Mouse (Mus musculus): Measurements from ENCODE around the gene Nmnat3. TPM values are rescaled to one million over a fixed set of nuclear protein-coding genes. Genes with fewer than 3 reads are reported as not detected.
"Not testable (repeated sequence)": the region's sequence is repeated elsewhere in the genome, so short reads cannot be mapped to it uniquely, and the experiment has no call there.

The Nmnat3 gene
- 8.6 and 8.7 TPM in 2 replicates for polyA plus RNA-seq (2012; rRNA removed)

GRCm38 (mm10) chr9:98287135-98287534, at the start of gene Nmnat3:
Gene Nmnat3 (plus strand): TSS chr9:98287435.
- not testable (repeated sequence) for DNase-seq (ENCODE audit: low spot score)

GRCm38 (mm10) chr9:98243481-98243880, 43.8 kb upstream of the Nmnat3 start:
- DNase-seq (ENCODE audit: low spot score), result no peak

DNA sequence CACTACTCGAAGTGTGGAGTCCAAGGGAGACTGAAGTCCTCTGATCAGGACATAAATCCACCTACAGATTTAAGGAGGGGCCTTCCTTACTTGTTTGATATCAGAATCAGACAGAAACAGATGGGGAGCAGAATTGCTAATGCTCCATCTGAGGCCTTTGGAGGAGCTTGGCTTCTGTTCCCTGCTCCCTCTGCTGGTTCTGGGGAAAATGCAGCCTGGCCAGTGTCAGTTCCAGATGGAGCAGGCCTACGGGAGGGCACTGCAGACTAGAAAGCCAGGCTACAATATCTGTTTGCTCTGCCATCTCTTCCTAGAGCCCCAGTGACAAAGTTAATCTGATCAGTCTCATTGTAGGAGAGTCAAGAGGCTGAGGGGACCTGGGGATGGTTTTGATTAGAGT, 43.0 kb upstream of the Nmnat3 start:
- DNase-seq (ENCODE audit: low spot score), result no peak

GRCm38 (mm10) chr9:98245226-98245625, 42.0 kb upstream of the Nmnat3 start:
- DNase-seq (ENCODE audit: low spot score), result no peak

GRCm38 (mm10) chr9:98246351-98246750, 40.9 kb upstream of the Nmnat3 start:
- no peak for DNase-seq (ENCODE audit: low spot score)

DNA sequence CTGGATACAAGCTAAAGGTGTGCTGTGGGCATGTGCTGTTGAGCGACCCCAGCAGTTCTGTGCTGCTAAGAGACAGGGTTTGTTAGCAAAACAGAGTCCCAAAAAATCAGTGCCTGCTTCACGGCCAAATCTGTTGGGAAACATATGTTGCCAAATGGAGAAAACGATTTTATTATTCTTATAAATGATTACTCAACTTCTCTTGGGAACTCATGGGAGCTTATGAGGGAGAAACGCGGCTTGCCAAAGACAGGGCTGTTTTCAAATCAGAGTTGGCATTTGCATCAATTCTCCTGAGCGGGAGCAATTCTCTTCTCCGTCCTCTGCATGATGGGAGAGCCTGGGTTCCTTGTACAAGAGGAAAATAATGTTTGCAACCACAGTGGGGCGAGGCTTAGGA, 27.0 kb upstream of the Nmnat3 start:
- no peak for DNase-seq (ENCODE audit: low spot score)

- no peak for DNase-seq (ENCODE audit: low spot score)
Observed at GRCm38 (mm10) chr9:98261461-98262011, 25.7 kb upstream of the Nmnat3 start.

GRCm38 (mm10) chr9:98264916-98265315, 22.3 kb upstream of the Nmnat3 start:
- no peak for DNase-seq (ENCODE audit: low spot score)

- DNase-seq (ENCODE audit: low spot score), result no peak
Observed at GRCm38 (mm10) chr9:98272734-98273133, 14.5 kb upstream of the Nmnat3 start.

- DNase-seq (ENCODE audit: low spot score), result no peak
Observed at GRCm38 (mm10) chr9:98275080-98275479, 12.2 kb upstream of the Nmnat3 start.

DNA sequence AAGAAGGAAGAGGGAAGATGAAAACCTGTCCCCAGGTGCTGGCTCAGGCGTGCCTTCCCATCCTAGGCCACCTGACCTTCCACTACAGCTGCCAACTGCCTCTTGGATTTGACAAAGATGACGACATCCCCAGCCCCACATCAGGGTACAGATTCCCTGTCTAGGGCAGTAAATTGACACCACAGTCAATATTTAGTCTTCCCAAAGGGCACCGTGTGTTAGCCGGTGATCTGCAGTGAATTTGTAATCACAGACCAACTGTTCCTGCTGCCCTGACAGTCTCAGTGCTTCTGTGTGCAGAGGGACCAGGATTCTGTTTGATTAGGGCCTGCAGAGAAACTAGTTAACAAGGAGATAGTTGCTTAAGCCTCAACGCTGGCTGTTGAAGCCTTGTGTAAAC, 7.1 kb upstream of the Nmnat3 start:
- no peak for DNase-seq (ENCODE audit: low spot score)

GRCm38 (mm10) chr9:98285606-98286301, 1.5 kb upstream of the Nmnat3 start:
- DNase-seq (ENCODE audit: low spot score), result no peak

- no peak for DNase-seq (ENCODE audit: low spot score)
Observed at GRCm38 (mm10) chr9:98289665-98290064, 2.4 kb downstream of the Nmnat3 start.

DNA sequence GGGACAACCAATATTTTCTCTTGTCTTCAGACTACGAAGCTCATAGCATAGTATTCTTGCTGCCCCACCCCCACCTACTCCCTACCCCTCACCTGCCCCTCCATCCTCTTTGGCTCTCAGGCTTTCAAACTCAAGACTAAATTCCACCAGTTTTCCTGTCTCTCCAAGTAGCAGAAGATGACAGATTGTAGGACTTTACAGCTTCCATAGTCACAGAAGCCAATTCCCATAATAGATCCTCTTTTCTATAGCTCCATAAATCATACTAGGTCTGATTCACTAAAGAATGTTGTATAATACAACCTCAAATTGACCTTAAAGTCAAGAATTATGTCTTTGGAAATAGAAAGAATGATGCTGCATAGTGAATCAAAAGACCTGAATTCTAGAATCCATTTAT, 3.4 kb downstream of the Nmnat3 start:
- DNase-seq (ENCODE audit: low spot score), result no peak

- DNase-seq (ENCODE audit: low spot score), result peak; percentile 78
Observed at GRCm38 (mm10) chr9:98296383-98297201, 9.4 kb downstream of the Nmnat3 start.

DNA sequence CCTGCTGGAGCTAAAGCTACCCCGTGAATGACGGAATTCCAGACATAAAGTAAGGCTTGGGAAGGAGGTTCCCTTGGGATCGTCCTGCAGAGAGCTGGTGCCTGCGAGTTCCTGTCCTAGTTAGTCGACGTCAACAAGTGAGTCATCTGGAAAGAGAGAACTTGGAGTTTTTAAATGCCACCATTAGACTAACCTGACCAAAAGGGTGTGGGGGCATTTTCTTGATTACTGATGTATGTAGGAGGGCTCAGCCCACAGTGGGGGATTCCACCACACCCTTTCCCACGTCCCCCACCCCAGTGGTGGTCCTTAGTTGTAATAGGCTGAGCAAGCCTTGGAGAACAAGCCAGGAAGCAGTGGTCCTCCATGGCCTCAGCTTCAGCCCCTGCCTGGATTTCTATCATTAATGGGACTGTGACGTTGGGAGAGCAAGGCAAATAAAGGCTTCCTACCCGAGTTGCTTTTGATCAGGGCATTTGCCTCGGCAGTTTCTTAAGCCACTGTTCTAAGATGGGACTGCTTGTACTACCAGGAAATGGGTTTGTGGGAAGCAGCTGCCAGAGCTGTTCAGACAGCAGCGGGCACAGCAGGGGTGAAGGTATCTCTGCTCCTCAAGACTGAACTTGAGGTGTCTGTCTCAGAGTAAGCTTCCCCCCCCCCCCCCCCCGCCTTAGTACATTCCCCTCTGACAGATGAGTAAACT, 10.2 kb downstream of the Nmnat3 start:
- DNase-seq (ENCODE audit: low spot score), result no peak

- no peak for DNase-seq (ENCODE audit: low spot score)
Observed at GRCm38 (mm10) chr9:98297937-98298595, 10.8 kb downstream of the Nmnat3 start.

- DNase-seq (ENCODE audit: low spot score), result no peak
Observed at GRCm38 (mm10) chr9:98298761-98299160, 11.5 kb downstream of the Nmnat3 start.

GRCm38 (mm10) chr9:98299235-98299634, 12.0 kb downstream of the Nmnat3 start:
- no peak for DNase-seq (ENCODE audit: low spot score)

- no peak for DNase-seq (ENCODE audit: low spot score)
Observed at GRCm38 (mm10) chr9:98300582-98300981, 13.3 kb downstream of the Nmnat3 start.

- DNase-seq (ENCODE audit: low spot score), result no peak
Observed at GRCm38 (mm10) chr9:98307011-98307410, 19.8 kb downstream of the Nmnat3 start.

Measured in urinary bladder, adult 2 months (tissue).